Mouse (Mus musculus): ENCODE results near the gene Stap2. TPM values are rescaled to one million over a fixed set of nuclear protein-coding genes. Genes with fewer than 3 reads are reported as not detected.

Stap2 gene
- polyA plus RNA-seq, 1 experiment from 2014 or later: 8.1 TPM

DNA sequence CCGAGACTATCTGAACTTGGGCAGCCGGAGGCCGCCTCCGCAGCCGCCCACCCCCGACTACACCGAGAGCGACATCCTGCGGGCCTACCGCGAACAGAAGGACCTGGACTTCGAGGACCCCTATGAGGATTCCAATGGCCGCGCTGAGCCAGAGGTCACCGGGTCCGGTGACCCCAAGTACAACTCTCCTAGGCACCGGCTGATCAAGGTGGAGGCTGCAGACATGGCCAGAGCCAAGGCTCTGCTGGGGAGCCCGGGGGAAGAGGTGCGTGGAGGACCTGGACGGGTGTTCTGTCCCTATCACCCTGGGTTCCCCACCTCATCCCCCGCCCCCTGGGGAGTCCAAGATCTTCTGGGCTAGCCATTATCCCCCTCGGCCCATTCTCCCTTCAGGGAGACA is 33.9 kb downstream of the Stap2 start:
- no peaks in the 10 kb centered on the region; the same call in 1 of the 2 replicates for H3K36me3 ChIP-seq (ENCODE audit: control insufficient read depth, insufficient read depth, low read length)
- H3K9ac ChIP-seq (ENCODE audit: low read depth, low read length): no peak overlapping the region
- H3K27ac ChIP-seq (ENCODE audit: low read depth, low read length): no peak overlapping the region
- peaks cover 11% of the 10 kb centered on the region; the same call in 1 of the 2 replicates for H3K27me3 ChIP-seq (ENCODE audit: control insufficient read depth, insufficient read depth, low read length)
- peaks cover 27% of the 10 kb centered on the region for H3K4me1 ChIP-seq (ENCODE audit: control insufficient read depth, insufficient read depth, low read length)
- no peak for ATAC-seq (replicated peaks; ENCODE audit: insufficient number of reproducible peaks, low FRiP score, low TSS enrichment)
- no peaks in the 10 kb centered on the region for H3K9me3 ChIP-seq (replicated peaks; ENCODE audit: control insufficient read depth, low read length)
- H3K4me2 ChIP-seq: peak overlapping the region; percentile 82
- WGBS (ENCODE audit: insufficient replicate concordance): 31% methylated on average over 22 of the region's 22 CpGs
- H3K4me3 ChIP-seq (ENCODE audit: low read depth, low read length): peak overlapping the region; percentile 49

DNA sequence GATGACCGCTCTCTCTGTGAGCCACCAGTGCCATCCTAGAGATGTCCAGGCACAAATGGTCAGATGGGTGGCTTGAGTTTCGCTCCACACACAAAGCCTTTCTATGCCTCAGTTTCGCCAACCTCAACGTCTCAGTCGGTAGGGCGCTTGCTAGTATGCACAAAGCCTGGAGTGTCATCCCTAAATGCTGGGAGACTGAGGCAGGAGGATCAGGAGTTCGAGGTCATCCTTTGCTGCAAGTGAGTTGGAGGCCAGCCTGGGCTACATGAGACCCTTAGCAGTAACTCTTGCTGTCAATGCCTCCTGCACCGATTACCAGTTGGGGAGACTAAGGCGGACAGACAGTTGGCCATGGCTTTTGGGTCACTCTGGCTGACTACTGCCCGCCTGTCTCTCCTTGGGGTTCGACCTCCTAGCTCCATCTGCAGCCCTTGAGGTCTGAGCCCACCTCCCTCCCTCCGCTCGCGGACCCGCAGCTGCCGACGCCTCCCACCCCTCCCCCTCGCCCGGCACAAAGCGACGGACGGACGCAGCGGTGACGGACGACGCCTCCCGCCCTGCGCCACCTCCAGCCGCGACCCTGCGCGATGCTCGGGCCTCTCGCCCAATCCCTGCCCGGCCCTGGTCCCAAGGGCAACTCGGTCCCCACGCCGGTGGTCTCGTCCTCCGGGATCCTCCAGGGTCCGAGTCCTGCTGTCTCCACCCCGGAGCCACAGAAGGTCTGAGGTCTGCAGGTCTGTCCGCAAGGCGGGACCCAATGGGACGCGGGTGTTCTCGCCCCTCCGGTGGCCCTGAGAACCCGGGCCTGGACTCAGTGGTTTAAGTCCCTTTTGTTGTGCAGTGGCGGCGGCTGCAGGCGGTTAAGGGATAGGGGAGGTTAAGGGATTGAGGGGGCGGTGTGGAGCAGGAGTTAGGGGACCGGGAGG is 35.2 kb downstream of the Stap2 start, which contains the start of gene Shd:
Shd (plus strand) TSS at position 502 of the 926 bp plus-strand sequence.
- H3K27ac ChIP-seq (ENCODE audit: low read depth, low read length): no peak within 1 kb of the TSS

DNA sequence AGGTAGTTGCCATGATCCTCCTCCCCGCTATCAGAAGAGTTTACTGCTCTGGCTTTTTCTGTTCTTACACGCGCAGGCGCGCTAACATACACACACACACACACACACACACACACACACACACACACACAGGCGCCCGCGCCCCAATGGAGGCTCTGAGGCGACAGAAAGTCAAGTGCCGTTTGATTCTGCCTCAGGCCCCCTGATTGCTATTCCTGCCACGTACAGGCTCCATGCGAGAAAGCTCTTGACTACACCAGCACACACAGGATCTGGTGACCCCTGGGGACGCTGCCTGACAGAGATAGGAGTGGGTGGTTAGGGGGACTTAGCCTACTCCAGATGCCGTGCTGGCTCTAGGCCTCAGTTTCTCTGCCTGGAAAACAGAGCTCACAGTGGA is 35.8 kb downstream of the Stap2 start:
- WGBS (ENCODE audit: insufficient replicate concordance): 38% methylated on average over 14 of the region's 14 CpGs
- ATAC-seq (replicated peaks; ENCODE audit: insufficient number of reproducible peaks, low FRiP score, low TSS enrichment): no peak
- Histone ChIP-seq H3K9ac (ENCODE audit: low read depth, low read length) (no peak overlapping the region), H3K27ac (ENCODE audit: low read depth, low read length) (no peak overlapping the region), H3K4me3 (ENCODE audit: low read depth, low read length) (peak overlapping the region; percentile 49; the same call in 1 of the 2 replicates), H3K36me3 (ENCODE audit: control insufficient read depth, insufficient read depth, low read length) (no peaks in the 10 kb centered on the region; the same call in 1 of the 2 replicates), H3K9me3 (replicated peaks; ENCODE audit: control insufficient read depth, low read length) (no peaks in the 10 kb centered on the region), H3K4me2 (peak overlapping the region; percentile 1; the same call in 1 of the 2 replicates), H3K27me3 (ENCODE audit: control insufficient read depth, insufficient read depth, low read length) (peaks cover 11% of the 10 kb centered on the region; the same call in 1 of the 2 replicates), H3K4me1 (ENCODE audit: control insufficient read depth, insufficient read depth, low read length) (peaks cover 27% of the 10 kb centered on the region)

More for the DNA sequence above, 35.2 kb downstream of the Stap2 start, which contains the start of gene Shd:
- Histone ChIP-seq H3K9ac (ENCODE audit: low read depth, low read length) (peak within 1 kb of the TSS; percentile 66), H3K36me3 (ENCODE audit: control insufficient read depth, insufficient read depth, low read length) (no peaks in the 10 kb centered on the region; the same call in 1 of the 2 replicates), H3K9me3 (replicated peaks; ENCODE audit: control insufficient read depth, low read length) (no peaks in the 10 kb centered on the region), H3K4me3 (ENCODE audit: low read depth, low read length) (peak within 1 kb of the TSS; percentile 49), H3K4me2 (peak within 1 kb of the TSS; percentile 82), H3K27me3 (ENCODE audit: control insufficient read depth, insufficient read depth, low read length) (peaks cover 11% of the 10 kb centered on the region; the same call in 1 of the 2 replicates), H3K4me1 (ENCODE audit: control insufficient read depth, insufficient read depth, low read length) (peaks cover 27% of the 10 kb centered on the region)
- ATAC-seq (replicated peaks; ENCODE audit: insufficient number of reproducible peaks, low FRiP score, low TSS enrichment): peak; percentile 18
- WGBS (ENCODE audit: insufficient replicate concordance): 9% methylated on average over 55 of the region's 55 CpGs

DNA sequence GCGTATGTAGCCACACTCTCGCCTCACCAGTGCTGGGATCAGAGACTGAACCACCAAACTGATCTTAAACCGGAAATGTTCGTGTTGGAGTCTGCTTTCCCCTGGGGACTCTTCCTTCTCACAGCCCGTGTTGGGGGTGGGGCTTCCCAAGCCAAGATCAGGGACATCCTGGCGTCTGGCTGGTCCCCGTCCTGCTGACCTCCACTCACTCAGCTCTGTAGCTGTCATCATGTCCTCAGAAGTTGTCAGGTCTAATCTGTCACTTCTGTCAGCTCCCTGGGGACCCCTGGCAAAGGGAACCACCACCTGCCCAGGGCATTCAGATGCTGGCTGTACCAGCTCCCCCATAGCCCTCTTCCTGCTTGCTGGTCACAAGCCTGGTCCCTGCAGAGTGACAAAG is 37.2 kb downstream of the Stap2 start:
- no peak for ATAC-seq (replicated peaks; ENCODE audit: insufficient number of reproducible peaks, low FRiP score, low TSS enrichment)
- H3K9ac ChIP-seq (ENCODE audit: low read depth, low read length): peak overlapping the region; percentile 43; the same call in 1 of the 2 replicates
- peaks cover 8% of the 10 kb centered on the region; the same call in 1 of the 2 replicates for H3K27me3 ChIP-seq (ENCODE audit: control insufficient read depth, insufficient read depth, low read length)
- H3K4me2 ChIP-seq: no peak overlapping the region
- no peaks in the 10 kb centered on the region for H3K9me3 ChIP-seq (replicated peaks; ENCODE audit: control insufficient read depth, low read length)
- H3K4me3 ChIP-seq (ENCODE audit: low read depth, low read length): no peak overlapping the region
- 28% methylated on average over 7 of the region's 7 CpGs for WGBS (ENCODE audit: insufficient replicate concordance)
- peak overlapping the region; percentile 11; the same call in 1 of the 2 replicates for H3K27ac ChIP-seq (ENCODE audit: low read depth, low read length)
- H3K4me1 ChIP-seq (ENCODE audit: control insufficient read depth, insufficient read depth, low read length): peaks cover 27% of the 10 kb centered on the region
- H3K36me3 ChIP-seq (ENCODE audit: control insufficient read depth, insufficient read depth, low read length): no peaks in the 10 kb centered on the region; the same call in 1 of the 2 replicates

DNA sequence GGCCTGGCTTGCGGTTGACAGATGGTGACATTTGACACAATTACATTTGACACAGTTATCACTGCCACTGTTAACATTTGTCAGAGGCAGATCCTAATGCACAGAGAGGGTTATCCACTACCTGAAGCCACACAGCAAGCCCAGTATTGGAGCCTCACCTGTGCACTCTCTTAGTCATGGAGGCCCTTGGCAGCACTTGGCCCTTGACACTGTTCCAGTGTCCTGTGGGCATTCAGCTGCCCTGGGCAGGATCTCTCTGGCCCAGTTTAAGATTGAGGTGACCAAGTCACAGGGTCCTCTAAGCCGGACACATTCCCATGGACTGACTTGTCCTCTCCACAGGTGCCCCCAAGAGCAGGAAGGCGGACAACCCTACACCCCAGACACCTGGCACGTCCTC is 38.2 kb downstream of the Stap2 start:
- H3K9ac ChIP-seq (ENCODE audit: low read depth, low read length): no peak overlapping the region
- no peak overlapping the region for H3K27ac ChIP-seq (ENCODE audit: low read depth, low read length)
- H3K4me3 ChIP-seq (ENCODE audit: low read depth, low read length): no peak overlapping the region
- peaks cover 27% of the 10 kb centered on the region for H3K4me1 ChIP-seq (ENCODE audit: control insufficient read depth, insufficient read depth, low read length)
- no peak overlapping the region for H3K4me2 ChIP-seq
- peaks cover 4% of the 10 kb centered on the region; the same call in 1 of the 2 replicates for H3K27me3 ChIP-seq (ENCODE audit: control insufficient read depth, insufficient read depth, low read length)
- 85% methylated on average over 4 of the region's 4 CpGs for WGBS (ENCODE audit: insufficient replicate concordance)
- no peak for ATAC-seq (replicated peaks; ENCODE audit: insufficient number of reproducible peaks, low FRiP score, low TSS enrichment)
- H3K9me3 ChIP-seq (replicated peaks; ENCODE audit: control insufficient read depth, low read length): no peaks in the 10 kb centered on the region
- no peaks in the 10 kb centered on the region; the same call in 1 of the 2 replicates for H3K36me3 ChIP-seq (ENCODE audit: control insufficient read depth, insufficient read depth, low read length)

DNA sequence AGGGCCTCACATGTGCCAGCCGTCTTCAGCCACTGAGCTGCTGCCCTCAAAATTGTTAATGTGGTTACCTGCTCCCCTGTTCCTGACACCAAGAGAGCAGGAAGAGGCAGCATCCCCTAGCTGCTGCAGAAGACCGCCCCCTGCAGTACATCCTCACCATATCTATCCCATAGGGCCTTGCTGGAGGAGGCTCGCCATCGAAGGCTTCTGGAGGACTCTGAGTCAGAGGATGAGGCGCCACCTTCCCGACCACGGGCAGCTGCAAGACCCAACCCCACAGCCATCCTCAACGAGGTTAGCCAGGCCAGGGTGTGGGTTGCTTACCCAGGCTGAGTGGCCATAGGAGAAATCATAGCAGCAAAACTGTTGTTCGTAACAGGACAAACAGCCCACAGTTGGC is 40.4 kb downstream of the Stap2 start:
- ATAC-seq (replicated peaks; ENCODE audit: insufficient number of reproducible peaks, low FRiP score, low TSS enrichment): no peak
- no peak overlapping the region for H3K27ac ChIP-seq (ENCODE audit: low read depth, low read length)
- 80% methylated on average over 9 of the region's 9 CpGs for WGBS (ENCODE audit: insufficient replicate concordance)
- no peaks in the 10 kb centered on the region for H3K9me3 ChIP-seq (replicated peaks; ENCODE audit: control insufficient read depth, low read length)
- no peak overlapping the region for H3K4me2 ChIP-seq
- H3K4me1 ChIP-seq (ENCODE audit: control insufficient read depth, insufficient read depth, low read length): peaks cover 20% of the 10 kb centered on the region
- peaks cover 2% of the 10 kb centered on the region; the same call in 1 of the 2 replicates for H3K27me3 ChIP-seq (ENCODE audit: control insufficient read depth, insufficient read depth, low read length)
- H3K36me3 ChIP-seq (ENCODE audit: control insufficient read depth, insufficient read depth, low read length): peaks cover 2% of the 10 kb centered on the region; the same call in 1 of the 2 replicates
- H3K4me3 ChIP-seq (ENCODE audit: low read depth, low read length): no peak overlapping the region
- H3K9ac ChIP-seq (ENCODE audit: low read depth, low read length): no peak overlapping the region

DNA sequence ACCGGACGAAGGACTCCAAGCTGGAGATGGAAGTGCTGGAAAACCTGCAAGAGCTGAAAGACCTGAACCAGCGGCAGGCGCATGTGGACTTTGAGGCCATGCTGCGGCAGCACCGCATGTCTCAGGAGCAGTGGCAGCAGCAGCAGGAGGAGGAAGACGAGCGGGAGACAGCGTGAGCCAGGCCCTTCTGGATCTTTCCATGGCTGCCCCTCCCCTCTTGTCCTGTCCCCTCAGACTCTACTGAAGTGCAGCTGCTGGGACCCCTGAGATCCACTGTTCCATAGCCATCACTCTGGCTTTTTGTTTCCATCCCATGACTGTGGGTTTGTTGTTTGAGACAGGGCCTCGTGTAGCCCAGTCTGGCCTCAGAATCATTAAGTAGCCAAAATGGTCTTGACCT is 40.9 kb downstream of the Stap2 start:
- Histone ChIP-seq H3K36me3 (ENCODE audit: control insufficient read depth, insufficient read depth, low read length) (peaks cover 2% of the 10 kb centered on the region; the same call in 1 of the 2 replicates), H3K9ac (ENCODE audit: low read depth, low read length) (no peak overlapping the region), H3K4me3 (ENCODE audit: low read depth, low read length) (no peak overlapping the region), H3K4me1 (ENCODE audit: control insufficient read depth, insufficient read depth, low read length) (peaks cover 21% of the 10 kb centered on the region), H3K4me2 (no peak overlapping the region), H3K27me3 (ENCODE audit: control insufficient read depth, insufficient read depth, low read length) (no peaks in the 10 kb centered on the region), H3K27ac (ENCODE audit: low read depth, low read length) (no peak overlapping the region), H3K9me3 (replicated peaks; ENCODE audit: control insufficient read depth, low read length) (no peaks in the 10 kb centered on the region)
- ATAC-seq (replicated peaks; ENCODE audit: insufficient number of reproducible peaks, low FRiP score, low TSS enrichment): no peak
- WGBS (ENCODE audit: insufficient replicate concordance): 91% methylated on average over 10 of the region's 10 CpGs

DNA sequence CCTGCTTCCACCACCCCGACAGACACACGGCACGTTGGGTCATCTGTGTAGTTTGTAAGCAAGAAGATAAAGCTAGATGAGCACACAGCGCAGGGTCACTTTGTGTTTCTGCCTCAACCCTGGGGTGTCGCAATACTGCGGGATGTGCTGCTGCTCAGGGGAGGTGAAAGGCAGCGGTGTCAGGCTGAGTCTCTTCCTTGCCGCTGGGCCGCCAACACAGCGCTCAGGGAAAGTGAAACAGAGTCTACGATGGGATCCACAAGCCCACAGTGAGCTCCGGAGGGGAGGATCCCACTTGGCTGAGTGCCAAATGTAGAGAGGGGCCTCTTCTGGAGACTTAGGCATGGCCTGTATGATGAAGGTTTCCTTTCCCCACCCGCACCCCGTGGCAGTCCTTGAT is 42.2 kb downstream of the Stap2 start:
- Histone ChIP-seq H3K9ac (ENCODE audit: low read depth, low read length) (no peak overlapping the region), H3K9me3 (replicated peaks; ENCODE audit: control insufficient read depth, low read length) (no peaks in the 10 kb centered on the region), H3K4me3 (ENCODE audit: low read depth, low read length) (no peak overlapping the region), H3K27ac (ENCODE audit: low read depth, low read length) (no peak overlapping the region), H3K36me3 (ENCODE audit: control insufficient read depth, insufficient read depth, low read length) (peaks cover 2% of the 10 kb centered on the region; the same call in 1 of the 2 replicates), H3K27me3 (ENCODE audit: control insufficient read depth, insufficient read depth, low read length) (no peaks in the 10 kb centered on the region), H3K4me1 (ENCODE audit: control insufficient read depth, insufficient read depth, low read length) (peaks cover 14% of the 10 kb centered on the region), H3K4me2 (no peak overlapping the region)
- 78% methylated on average over 14 of the region's 14 CpGs for WGBS (ENCODE audit: insufficient replicate concordance)
- ATAC-seq (replicated peaks; ENCODE audit: insufficient number of reproducible peaks, low FRiP score, low TSS enrichment): no peak

All from heart, embryonic 11.5 days (tissue).